Mouse (Mus musculus) brain, embryonic 14.5 days (tissue): ENCODE measurements around the gene Cacnb4.

Experiments
- CTCF ChIP-seq: fragments of 200-500 bp; IDR thresholded peaks from 2 replicates; pipeline ENCODE4 v1.5.1; 2012; ENCODE audit warnings: inconsistent platforms, mild to moderate bottlenecking, moderate library complexity, borderline replicate concordance; ENCODE audit not compliant: insufficient read depth, insufficient read length; ENCODE audit errors: extremely low read depth
- POLR2A ChIP-seq: fragments of 200-500 bp; IDR thresholded peaks from 2 replicates; pipeline ENCODE4 v1.6.1; 2012; ENCODE audit warnings: mild to moderate bottlenecking, inconsistent platforms, borderline replicate concordance; ENCODE audit not compliant: poor library complexity, insufficient read depth, insufficient read length, severe bottlenecking; ENCODE audit errors: extremely low read depth

DNA sequence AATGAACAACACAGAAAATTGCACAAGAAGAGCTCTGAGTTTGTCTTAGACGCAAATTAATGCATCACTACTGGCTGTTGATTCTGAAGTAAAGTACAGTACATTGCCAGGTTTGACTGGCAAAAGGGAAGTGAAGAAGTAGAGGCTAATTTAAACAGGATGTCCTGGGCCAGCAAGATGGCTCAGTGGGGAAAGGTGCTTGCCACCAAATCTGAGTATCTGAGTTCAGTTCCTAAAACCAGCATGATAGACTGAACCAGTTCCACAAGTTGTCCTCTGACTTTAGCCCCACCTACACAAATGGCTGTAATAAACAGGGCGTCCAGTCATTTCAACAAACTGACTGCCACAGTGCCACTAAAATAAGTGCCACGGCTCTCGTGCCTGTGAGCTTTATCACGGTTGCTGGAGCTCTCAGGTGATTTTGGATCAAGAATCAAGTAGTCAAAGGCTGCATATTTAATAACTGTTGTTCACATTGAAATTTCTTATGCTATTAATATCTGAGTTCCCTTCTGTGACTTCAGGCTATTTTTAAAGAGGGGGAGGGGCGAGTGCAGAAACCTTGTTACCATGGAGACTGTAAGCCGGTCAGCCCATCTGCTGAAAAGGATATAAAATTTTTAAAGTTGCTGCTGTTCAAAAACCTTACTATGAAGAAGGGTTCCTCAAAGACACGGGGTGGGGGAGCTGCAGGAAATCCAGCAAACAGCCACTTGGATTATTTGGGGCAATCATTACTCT, 29.2 kb downstream of the Cacnb4 start:
- TF ChIP-seq POLR2A (no peak), CTCF (no peak)
